In genomic region chr11:100067293-100068036, GRCm38 (mm10) we compare ENCODE assay signal across 18 mouse cellular contexts. TPM values are rescaled to one million over a fixed set of nuclear protein-coding genes. Genes with fewer than 3 reads are reported as not detected.
DNase-seq lines count a peak whose midpoint lies in the region; ATAC-seq lines count a peak whose summit lies in the region.
"Had no signal": no experiment of that assay in that cellular context is flagged by ENCODE, and none has a peak within 500 bp of the region (broad histone marks: within the 10 kb centered on the region; RNA-seq: fewer than 3 reads in every experiment).

No protein-coding gene starts in this region.

- WGBS in embryonic facial prominence, embryonic 15.5 days: 63% methylated on average over 17 of the region's 17 CpGs

- no peaks in the 10 kb centered on the region for H3K27me3 ChIP-seq in embryonic facial prominence, embryonic 15.5 days
- H3K27me3 ChIP-seq: midbrain, embryonic 13.5 days; neural tube, embryonic 12.5 days had no signal

- DNase-seq in kidney, postnatal 10 days: peak; percentile 13
- DNase-seq in kidney, adult 8-10 months: no peak
- DNase-seq in lung, postnatal 10 days: peak; percentile 39
- DNase-seq in urinary bladder, postnatal 25 days (ENCODE audit: low spot score): peak; percentile 44
- DNase-seq in gastrocnemius, adult 18-20 months (ENCODE audit: low spot score): no peak
- DNase-seq in layer of hippocampus, adult 11-12 months (ENCODE audit: low spot score): no peak
- DNase-seq in layer of hippocampus, postnatal 25 days (ENCODE audit: extremely low spot score in 1 of 2, low spot score in 1 of 2): no peak
- DNase-seq: heart, postnatal 4 days; kidney, adult 18-20 months had no signal

- H3K27ac ChIP-seq in embryonic facial prominence, embryonic 15.5 days (replicated peaks): peak overlapping the region; percentile 68
- H3K27ac ChIP-seq: midbrain, embryonic 13.5 days; neural tube, embryonic 12.5 days had no signal

- no peak for ATAC-seq in embryonic facial prominence, embryonic 15.5 days (ENCODE audit: insufficient number of reproducible peaks, low FRiP score, low TSS enrichment, low read depth)
- ATAC-seq: activated CD4-positive, CD25-positive, alpha-beta regulatory T cell, adult 4 months; midbrain, embryonic 13.5 days had no signal

- no peak overlapping the region for H3K4me2 ChIP-seq in embryonic facial prominence, embryonic 15.5 days (replicated peaks)
- H3K4me2 ChIP-seq: liver, embryonic 11.5 days; midbrain, embryonic 13.5 days; neural tube, embryonic 12.5 days had no signal

- H3K36me3 ChIP-seq in embryonic facial prominence, embryonic 15.5 days: no peaks in the 10 kb centered on the region
- H3K36me3 ChIP-seq: midbrain, embryonic 13.5 days; neural tube, embryonic 12.5 days had no signal

- H3K4me3 ChIP-seq in embryonic facial prominence, embryonic 15.5 days (replicated peaks): no peak overlapping the region
- H3K4me3 ChIP-seq: midbrain, embryonic 13.5 days; neural tube, embryonic 12.5 days had no signal

- no peaks in the 10 kb centered on the region for H3K9me3 ChIP-seq in embryonic facial prominence, embryonic 15.5 days (replicated peaks)
- H3K9me3 ChIP-seq: midbrain, embryonic 13.5 days; neural tube, embryonic 12.5 days had no signal

- no peak overlapping the region for H3K9ac ChIP-seq in embryonic facial prominence, embryonic 15.5 days
- H3K9ac ChIP-seq: midbrain, embryonic 13.5 days; neural tube, embryonic 12.5 days had no signal

- no peaks in the 10 kb centered on the region for H3K4me1 ChIP-seq in embryonic facial prominence, embryonic 15.5 days
- H3K4me1 ChIP-seq: neural tube, embryonic 12.5 days had no signal

RNA-seq across cellular contexts. Expression of gene Krt31, which starts 17.1 kb away (rescaled TPM):
- polyA plus RNA-seq in embryonic facial prominence, embryonic 15.5 days (2015; fragmentation: Nextera tagmentation; extraction: Ambion mirVana): 5.9 and 13.8 TPM in 2 replicates
- not detected for total RNA-seq in gastrocnemius, adult 18-20 months (2021)
- not detected for total RNA-seq in layer of hippocampus, postnatal 25 days (2021)
- total RNA-seq: heart, postnatal 4 days; left cerebral cortex, adult 18-20 months had no signal
- polyA plus RNA-seq: activated CD4-positive, CD25-positive, alpha-beta regulatory T cell, adult 4 months; forebrain, embryonic 11.5 days; liver, embryonic 11.5 days; midbrain, embryonic 13.5 days; neural tube, embryonic 12.5 days had no signal

RNA-seq across cellular contexts. Expression of gene Krt32, which starts 20.6 kb away (rescaled TPM):
- 6.4 and 7.2 TPM in 2 replicates for polyA plus RNA-seq in embryonic facial prominence, embryonic 15.5 days (2015; fragmentation: Nextera tagmentation; extraction: Ambion mirVana)
- total RNA-seq in gastrocnemius, adult 18-20 months (2021): not detected
- total RNA-seq in layer of hippocampus, postnatal 25 days (2021): not detected
- total RNA-seq: heart, postnatal 4 days; left cerebral cortex, adult 18-20 months had no signal
- polyA plus RNA-seq: activated CD4-positive, CD25-positive, alpha-beta regulatory T cell, adult 4 months; forebrain, embryonic 11.5 days; liver, embryonic 11.5 days; midbrain, embryonic 13.5 days; neural tube, embryonic 12.5 days; testis, adult 2 months had no signal

RNA-seq across cellular contexts. Expression of gene Krt34, which starts 26.1 kb away (rescaled TPM):
- 3.6 and 7.8 TPM in 2 replicates for polyA plus RNA-seq in embryonic facial prominence, embryonic 15.5 days (2015; fragmentation: Nextera tagmentation; extraction: Ambion mirVana)
- under 1 TPM in 1 of 2 experiments, not detected in 1; 0.25 TPM for total RNA-seq in gastrocnemius, adult 18-20 months (2021)
- not detected for total RNA-seq in layer of hippocampus, postnatal 25 days (2021)
- total RNA-seq: heart, postnatal 4 days; left cerebral cortex, adult 18-20 months had no signal
- polyA plus RNA-seq: activated CD4-positive, CD25-positive, alpha-beta regulatory T cell, adult 4 months; forebrain, embryonic 11.5 days; gonadal fat pad, adult 2 months; liver, embryonic 11.5 days; midbrain, embryonic 13.5 days; neural tube, embryonic 12.5 days; testis, adult 2 months had no signal

RNA-seq across cellular contexts. Expression of gene Krt35, which starts 28.6 kb away (rescaled TPM):
- polyA plus RNA-seq in embryonic facial prominence, embryonic 15.5 days (2015; fragmentation: Nextera tagmentation; extraction: Ambion mirVana): 23.0 and 37.6 TPM in 2 replicates
- not detected for total RNA-seq in gastrocnemius, adult 18-20 months (2021)
- not detected for total RNA-seq in layer of hippocampus, postnatal 25 days (2021)
- total RNA-seq: heart, postnatal 4 days; left cerebral cortex, adult 18-20 months had no signal
- polyA plus RNA-seq: activated CD4-positive, CD25-positive, alpha-beta regulatory T cell, adult 4 months; forebrain, embryonic 11.5 days; liver, embryonic 11.5 days; midbrain, embryonic 13.5 days; neural tube, embryonic 12.5 days; testis, adult 2 months had no signal

RNA-seq across cellular contexts. Expression of gene Krt33b, which starts 37.8 kb away (rescaled TPM):
- polyA plus RNA-seq in embryonic facial prominence, embryonic 15.5 days (2015; fragmentation: Nextera tagmentation; extraction: Ambion mirVana): 7.3 and 17.9 TPM in 2 replicates
- not detected for total RNA-seq in gastrocnemius, adult 18-20 months (2021)
- not detected for total RNA-seq in layer of hippocampus, postnatal 25 days (2021)
- total RNA-seq: heart, postnatal 4 days; left cerebral cortex, adult 18-20 months had no signal
- polyA plus RNA-seq: activated CD4-positive, CD25-positive, alpha-beta regulatory T cell, adult 4 months; forebrain, embryonic 11.5 days; gonadal fat pad, adult 2 months; liver, embryonic 11.5 days; midbrain, embryonic 13.5 days; neural tube, embryonic 12.5 days; testis, adult 2 months had no signal

Comparison
In these comparisons a context has a peak if more than half of its experiments do, and no peak if none do; other contexts are left out.
1. DNase-seq: peak in kidney, postnatal 10 days (single experiment), lung, postnatal 10 days (single experiment) and urinary bladder, postnatal 25 days (single experiment); none in kidney, adult 8-10 months (0 of 2), gastrocnemius, adult 18-20 months (single experiment), layer of hippocampus, adult 11-12 months (single experiment) and layer of hippocampus, postnatal 25 days (0 of 2).